Mouse (Mus musculus) testis, postnatal 14 days (tissue): ENCODE measurements around the gene Mast3.
A peak's percentile ranks its signal among the peaks of the same experiment; 100 is the strongest.

Experiments used
- DNase-seq: peaks from one replicate; pipeline ENCODE4 v3.0.0; 2021; ENCODE audit warnings: low spot score

The Mast3 gene

DNA sequence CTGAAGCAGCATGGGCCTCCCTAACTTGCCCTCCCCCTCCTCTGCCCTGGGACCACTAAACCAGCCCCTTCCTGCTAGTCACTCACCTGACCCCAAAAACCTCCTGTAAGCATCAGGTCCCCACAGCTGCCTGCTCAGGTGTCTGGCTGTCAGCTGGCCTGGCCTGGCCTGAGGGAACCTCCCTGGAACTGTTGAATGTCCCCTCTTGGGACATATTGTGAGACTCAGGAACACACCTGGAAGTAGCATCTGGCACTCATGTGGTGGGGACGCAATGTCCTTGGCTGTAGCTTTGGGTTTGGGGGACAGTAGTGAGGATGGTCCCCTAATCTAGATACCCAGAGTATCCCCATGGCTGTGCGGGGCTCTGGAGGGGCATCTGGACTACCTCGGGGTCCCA lies 29.2 kb upstream of the Mast3 start:
- no peak for DNase-seq

- DNase-seq, result peak; percentile 60
Measured at GRCm38 (mm10) chr8:70833520-70833919, 28.7 kb upstream of the Mast3 start.

- no peak for DNase-seq
Measured at GRCm38 (mm10) chr8:70833018-70833482, 28.2 kb upstream of the Mast3 start.

- DNase-seq, result no peak
Measured at GRCm38 (mm10) chr8:70832371-70832770, 27.5 kb upstream of the Mast3 start.

DNA sequence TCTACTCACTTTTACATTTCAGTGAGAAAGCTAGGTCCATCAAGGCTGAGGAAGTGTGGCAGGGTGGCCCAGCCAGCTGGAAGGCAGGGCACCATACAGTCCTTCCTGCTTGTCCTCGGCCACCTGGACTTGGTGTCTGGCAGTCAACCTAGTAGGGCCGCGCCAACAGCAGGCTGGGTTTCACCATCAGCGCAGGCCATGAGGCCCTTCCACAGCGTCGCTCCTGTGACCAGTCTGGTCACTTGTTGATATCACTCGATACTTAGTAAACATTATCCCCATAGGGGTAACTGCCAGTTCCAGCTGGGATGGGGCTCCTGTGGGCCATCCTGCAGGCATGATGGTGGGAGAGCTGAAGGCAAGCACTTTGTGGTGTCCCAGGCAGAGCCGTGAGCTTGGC lies 26.7 kb upstream of the Mast3 start:
- DNase-seq, result no peak

DNA sequence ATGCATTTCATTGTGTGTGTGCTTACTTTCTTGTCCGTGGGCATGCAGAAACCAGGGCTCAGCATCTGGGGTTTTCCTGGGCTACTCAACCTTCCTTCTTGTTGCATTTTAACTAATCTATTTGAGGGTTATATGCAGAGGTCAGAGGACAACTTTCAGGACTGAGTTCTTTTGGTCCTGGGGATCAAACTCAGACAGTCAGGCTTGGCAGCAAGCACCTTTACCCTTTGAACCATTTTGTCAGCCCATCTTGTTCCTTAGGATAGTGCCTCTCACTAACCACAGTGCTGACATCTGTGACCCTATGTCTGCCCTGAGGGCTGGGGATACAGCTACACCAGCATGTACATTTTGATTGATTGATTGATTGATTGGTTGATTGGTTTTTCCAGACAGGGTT lies 22.9 kb upstream of the Mast3 start:
- no peak for DNase-seq

DNA sequence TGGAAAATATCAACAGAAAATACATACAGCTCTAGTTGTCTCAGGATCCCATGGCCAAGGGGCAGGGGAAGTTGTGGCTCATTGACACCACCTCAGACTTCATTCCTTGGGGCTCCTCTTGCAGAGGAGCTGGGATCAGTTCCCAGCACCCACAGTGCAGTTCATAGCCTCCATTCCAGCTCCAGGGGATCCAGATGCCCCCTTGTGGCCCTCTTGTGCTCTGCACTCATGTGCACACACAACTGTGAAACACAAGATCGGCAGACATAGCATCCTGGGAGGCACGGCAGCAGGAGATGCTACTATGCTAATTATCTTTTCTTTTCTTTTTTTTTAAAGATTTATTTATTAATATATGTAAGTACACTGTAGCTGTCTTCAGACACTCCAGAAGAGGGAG lies 22.2 kb upstream of the Mast3 start:
- no peak for DNase-seq

DNA sequence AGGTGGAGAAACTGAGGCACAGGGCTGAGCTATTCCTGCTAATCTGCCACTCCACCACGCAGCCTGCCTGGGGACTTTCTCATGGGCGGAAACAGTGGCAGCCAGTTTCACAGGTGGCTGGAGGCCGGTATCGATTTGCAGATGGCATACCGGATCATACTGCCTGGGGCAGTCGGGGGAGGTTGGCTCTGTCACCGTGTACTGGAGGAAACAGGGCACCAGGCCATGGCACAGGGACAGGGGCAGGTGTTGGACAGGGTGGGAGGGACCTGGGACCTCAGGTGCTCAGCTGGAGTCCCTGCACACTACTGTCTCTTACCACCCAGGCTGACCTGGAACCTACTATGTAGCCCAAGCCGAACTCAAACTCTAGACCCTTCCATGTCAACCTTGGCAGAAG lies 21.0 kb upstream of the Mast3 start:
- no peak for DNase-seq

- no peak for DNase-seq
Measured at GRCm38 (mm10) chr8:70823802-70824201, 18.9 kb upstream of the Mast3 start.

DNA sequence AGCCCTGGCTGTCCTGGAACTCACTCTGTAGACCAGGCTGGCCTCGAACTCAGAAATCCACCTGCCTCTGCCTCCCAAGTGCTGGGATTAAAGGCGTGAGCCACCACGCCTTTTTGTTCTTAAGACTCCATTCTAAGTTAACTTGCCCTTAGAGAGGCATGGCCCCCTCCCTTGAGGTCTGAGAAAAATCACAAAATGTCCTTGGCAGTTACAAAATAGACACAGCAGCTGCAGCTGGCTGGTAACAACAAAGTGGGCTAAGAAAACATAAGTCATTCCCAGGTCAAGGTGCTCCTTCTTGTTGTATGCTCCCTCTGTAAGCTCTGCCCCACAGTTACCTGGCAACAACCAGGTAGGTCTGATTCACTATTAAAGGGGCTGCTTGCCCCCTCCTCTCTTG lies 17.7 kb upstream of the Mast3 start:
- DNase-seq, result peak; percentile 64

GRCm38 (mm10) chr8:70821992-70822391 lies 17.1 kb upstream of the Mast3 start:
- peak; percentile 42 for DNase-seq

GRCm38 (mm10) chr8:70821399-70821962 lies 16.6 kb upstream of the Mast3 start:
- peak; percentile 66 for DNase-seq

- peak; percentile 81 for DNase-seq
Measured at GRCm38 (mm10) chr8:70820101-70820935, 15.5 kb upstream of the Mast3 start.

DNA sequence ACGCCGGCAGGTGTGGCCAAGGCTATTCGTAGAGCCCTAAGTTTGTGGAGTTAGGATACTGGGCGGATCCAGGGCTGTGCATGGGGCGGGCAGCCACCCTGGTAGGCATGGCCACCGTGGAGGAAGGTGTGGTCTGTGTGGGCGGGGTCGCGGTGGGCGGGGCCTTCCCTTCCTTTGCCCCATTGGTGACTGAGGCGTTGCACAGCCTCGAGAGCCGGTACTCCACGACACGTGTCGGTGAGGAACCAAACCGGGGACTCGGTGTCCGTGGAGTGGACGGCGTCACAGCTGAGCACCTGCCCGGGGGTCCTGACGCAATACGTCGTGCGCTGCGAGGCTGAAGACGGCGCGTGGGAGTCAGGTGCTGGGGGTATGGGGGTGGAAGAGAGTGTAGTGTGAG lies 11.8 kb upstream of the Mast3 start:
- peak; percentile 60 for DNase-seq

- no peak for DNase-seq
Measured at GRCm38 (mm10) chr8:70812885-70813284, 8.0 kb upstream of the Mast3 start.

GRCm38 (mm10) chr8:70812055-70812454 lies 7.2 kb upstream of the Mast3 start:
- DNase-seq, result no peak

DNA sequence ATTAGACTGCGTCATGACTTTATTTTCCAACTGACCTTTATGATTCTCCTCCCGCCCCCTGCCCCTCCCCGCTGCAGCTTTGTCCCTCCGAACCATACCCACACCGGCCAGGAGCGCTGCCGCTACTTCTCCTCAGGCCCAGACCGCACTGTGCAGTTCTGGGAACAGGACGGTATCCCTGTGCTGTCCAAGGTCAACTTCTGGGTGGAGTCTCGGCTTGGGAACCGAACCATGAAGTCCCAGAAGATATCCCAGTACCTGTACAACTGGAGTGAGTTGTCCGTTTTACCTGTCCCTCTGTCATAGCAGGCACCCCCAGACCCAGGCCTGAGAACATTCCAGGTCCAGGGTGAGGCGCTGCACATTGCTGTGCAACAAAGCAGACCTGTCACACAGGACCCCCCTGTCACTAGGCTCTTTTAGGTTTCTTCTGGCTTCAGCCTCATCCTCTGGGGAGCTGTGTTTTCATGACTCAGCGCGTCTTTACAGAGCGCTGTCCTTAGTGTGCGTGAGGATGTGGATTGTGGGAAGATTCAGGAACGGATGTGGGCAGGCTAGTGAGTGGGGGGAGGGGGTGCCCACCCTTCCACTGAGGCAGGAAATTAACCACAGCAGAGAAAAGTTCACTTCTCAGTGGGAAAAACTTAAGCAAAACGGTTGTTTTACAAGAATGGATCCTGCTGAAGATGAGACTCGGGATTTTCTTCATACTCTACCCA lies 6.3 kb upstream of the Mast3 start:
- no peak for DNase-seq

DNA sequence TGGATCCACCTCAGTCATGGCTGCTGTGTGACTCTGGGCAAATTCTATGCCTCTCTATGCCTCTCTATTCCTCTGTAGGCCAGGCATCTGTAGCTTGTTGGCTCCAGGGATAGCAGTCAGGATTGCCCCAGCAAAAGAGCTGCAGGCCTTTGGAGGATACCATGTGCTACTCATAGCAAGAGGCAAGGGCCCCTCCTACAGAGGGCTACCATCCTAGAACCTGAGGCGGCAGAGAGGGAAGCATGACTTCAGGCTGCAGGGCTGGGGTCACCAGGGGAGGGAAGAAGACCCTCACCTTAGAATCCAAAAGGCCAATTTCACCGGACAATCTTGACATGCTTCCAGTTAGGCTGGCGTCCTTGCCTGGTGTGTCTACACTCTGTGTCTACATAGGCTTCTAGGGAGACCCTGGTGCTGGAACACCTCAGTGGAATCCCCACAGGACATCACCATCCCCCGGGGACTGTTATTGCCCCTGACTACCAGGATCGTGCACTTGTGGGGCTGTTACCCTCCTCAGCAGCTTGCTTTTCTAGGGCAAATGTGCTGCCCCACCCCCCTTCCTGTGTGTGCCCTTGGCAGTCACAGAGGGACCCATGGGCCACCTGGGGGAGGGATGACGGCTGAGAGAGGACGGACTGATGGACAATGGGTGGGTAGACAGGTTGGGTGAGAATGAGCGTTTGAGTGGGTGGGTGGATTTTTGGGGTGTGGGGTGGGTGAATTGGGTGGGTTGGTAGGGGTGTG lies 4.3 kb upstream of the Mast3 start:
- no peak for DNase-seq

GRCm38 (mm10) chr8:70808239-70808638 lies 3.4 kb upstream of the Mast3 start, which contains the start of gene Il12rb1:
Gene Il12rb1 (plus strand): TSS chr8:70808449.
- no peak for DNase-seq

DNA sequence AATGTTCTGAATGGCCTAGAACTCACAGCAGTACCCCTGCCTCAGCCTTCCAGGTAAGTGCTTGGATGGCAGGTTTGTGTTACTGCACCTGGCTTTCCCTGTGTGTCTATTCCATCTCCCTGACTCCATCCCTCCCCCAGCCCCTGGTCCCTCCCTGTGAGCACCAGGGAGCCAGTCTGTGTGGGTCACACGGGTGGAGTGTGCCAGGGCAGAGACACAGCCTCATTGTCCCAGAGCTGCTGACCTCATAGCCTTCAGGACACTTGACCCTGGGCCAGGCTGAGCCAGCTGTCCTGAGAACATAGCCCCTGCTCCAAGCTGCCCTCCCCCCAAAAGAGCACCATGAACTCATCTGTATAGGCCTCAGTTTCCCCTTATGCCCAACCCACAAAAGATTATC lies 2.5 kb upstream of the Mast3 start:
- DNase-seq, result no peak

- DNase-seq, result no peak
Measured at GRCm38 (mm10) chr8:70806541-70806940, 1.7 kb upstream of the Mast3 start.

GRCm38 (mm10) chr8:70803761-70804480 lies 933 bp downstream of the Mast3 start:
- no peak for DNase-seq
